Mouse (Mus musculus) stomach, postnatal 0 days (tissue): ENCODE measurements around the gene Kif7.
A peak's percentile ranks its signal among the peaks of the same experiment; 100 is the strongest.

Experiments
- CTCF ChIP-seq: IDR thresholded peaks from 2 replicates; pipeline ENCODE4 v1.5.1; 2016; ENCODE audit warnings: antibody characterized with exemption, low read depth, mild to moderate bottlenecking, moderate library complexity
- EP300 ChIP-seq: optimal IDR thresholded peaks from 2 replicates; pipeline ENCODE3; 2016; ENCODE audit warnings: antibody characterized with exemption

GRCm38 (mm10) chr7:79756334-79756733 lies 40.8 kb upstream of the Kif7 start:
- TF ChIP-seq CTCF (peak; percentile 49), EP300 (no peak)
